Mouse (Mus musculus) liver, adult 2 months (tissue): ENCODE measurements around the gene Gm49342.

Experiments
- CTCF ChIP-seq: fragments of 200-500 bp; IDR thresholded peaks from 2 replicates; pipeline ENCODE4 v1.5.1; 2011; ENCODE audit warnings: low read depth, low read length, control low read depth
- POLR2A ChIP-seq: fragments of 200-500 bp; IDR thresholded peaks from 2 replicates; pipeline ENCODE4 v1.6.1; 2011; ENCODE audit warnings: low read length, control low read depth; ENCODE audit not compliant: insufficient read depth; ENCODE audit errors: extremely low read depth

- no peak for TF ChIP-seq CTCF
- TF ChIP-seq POLR2A = no peak
These were observed 63.0 kb downstream of the Gm49342 start, which contains the start of gene Rnase10 for GRCm38 (mm10) chr14:51007152-51007801.
